Mouse (Mus musculus) left cerebral cortex, postnatal 10 days (tissue): ENCODE measurements around the gene Abcc4. TPM values are rescaled to one million over a fixed set of nuclear protein-coding genes. Genes with fewer than 3 reads are reported as not detected.

Source experiments
- microRNA-seq: library from miRNA; unstranded; fragments of <30 nt; microRNA quantifications from one replicate; pipeline ENCODE4 v1.2.0, GENCODE M21; 2022
- total RNA-seq, 2 experiments: library from RNA; stranded (reverse); gene quantifications; 2 replicates each; pipeline ENCODE4 v1.2.3; 2021

The Abcc4 gene
- total RNA-seq, 2 experiments from 2014 or later, result 4.8 to 6.4 TPM

Small RNA genes lying within 50 kb of the gene (microRNA-seq; reads per million reads assigned to microRNA genes)
- gene Mir6391, result not detected

Other genes starting within 250 kb of the Abcc4 start
- 10 to 100 TPM; 16.1 to 18.4 TPM for gene Cldn10, start 81.7 kb upstream of the Abcc4 start, total RNA-seq
- gene Dzip1, start 219.2 kb upstream of the Abcc4 start, total RNA-seq, result 100 to 1,000 TPM; 137 to 145 TPM
- gene Dnajc3, start 231.8 kb upstream of the Abcc4 start, total RNA-seq, result 10 to 100 TPM; 25.3 to 26.2 TPM